Mouse (Mus musculus) cerebellum, adult 9-10 months (tissue): Measurements from ENCODE around the gene Sh2b1.

Source experiments
- DNase-seq: peaks from one replicate; pipeline ENCODE4 v3.0.0; 2022

The Sh2b1 gene

GRCm38 (mm10) chr7:126473470-126474086, 1.6 kb downstream of the Sh2b1 start:
- DNase-seq: peak; percentile 41

- no peak for DNase-seq
Observed at GRCm38 (mm10) chr7:126472713-126473112, 2.5 kb downstream of the Sh2b1 start.

- DNase-seq: no peak
Observed at GRCm38 (mm10) chr7:126472306-126472705, 2.9 kb downstream of the Sh2b1 start.

GRCm38 (mm10) chr7:126471853-126472252, 3.4 kb downstream of the Sh2b1 start:
- DNase-seq: no peak

- no peak for DNase-seq
Observed at GRCm38 (mm10) chr7:126471361-126471760, 3.9 kb downstream of the Sh2b1 start.

GRCm38 (mm10) chr7:126470077-126470476, 5.1 kb downstream of the Sh2b1 start:
- no peak for DNase-seq

GRCm38 (mm10) chr7:126467834-126468627, 7.2 kb downstream of the Sh2b1 start:
- DNase-seq: no peak

GRCm38 (mm10) chr7:126467271-126467670, 8.0 kb downstream of the Sh2b1 start:
- DNase-seq: no peak

- no peak for DNase-seq
Observed at GRCm38 (mm10) chr7:126466707-126467106, 8.5 kb downstream of the Sh2b1 start.

GRCm38 (mm10) chr7:126466116-126466515, 9.1 kb downstream of the Sh2b1 start:
- DNase-seq: no peak

- DNase-seq: no peak
Observed at GRCm38 (mm10) chr7:126465246-126466030, 9.8 kb downstream of the Sh2b1 start.

- no peak for DNase-seq
Observed at GRCm38 (mm10) chr7:126464836-126465235, 10.4 kb downstream of the Sh2b1 start.

GRCm38 (mm10) chr7:126464121-126464520, 11.1 kb downstream of the Sh2b1 start:
- DNase-seq: no peak

GRCm38 (mm10) chr7:126463547-126463946, 11.7 kb downstream of the Sh2b1 start:
- no peak for DNase-seq

- DNase-seq: no peak
Observed at GRCm38 (mm10) chr7:126463004-126463403, 12.2 kb downstream of the Sh2b1 start, which contains the start of gene Atp2a1. TSS of gene Atp2a1 (minus strand) at chr7:126463108.

GRCm38 (mm10) chr7:126461626-126462025, 13.6 kb downstream of the Sh2b1 start:
- no peak for DNase-seq

GRCm38 (mm10) chr7:126460623-126461399, 14.4 kb downstream of the Sh2b1 start:
- DNase-seq: no peak

- DNase-seq: no peak
Observed at GRCm38 (mm10) chr7:126458844-126459618, 16.2 kb downstream of the Sh2b1 start.

GRCm38 (mm10) chr7:126458225-126458624, 17.0 kb downstream of the Sh2b1 start:
- DNase-seq: no peak

GRCm38 (mm10) chr7:126456382-126457266, 18.6 kb downstream of the Sh2b1 start:
- no peak for DNase-seq

GRCm38 (mm10) chr7:126455242-126455641, 20.0 kb downstream of the Sh2b1 start:
- no peak for DNase-seq
